Mouse (Mus musculus): Measurements from ENCODE around the gene Hsd3b2.
"Not testable (repeated sequence)": the region's sequence is repeated elsewhere in the genome, so short reads cannot be mapped to it uniquely, and the experiment has no call there.

Hsd3b2 gene

GRCm38 (mm10) chr3:98724376-98724775 is at the start of gene Hsd3b2:
Hsd3b2 (minus strand) TSS chr3:98724543.
- DNase-seq = peak; percentile 12

GRCm38 (mm10) chr3:98764155-98764554 is 39.8 kb upstream of the Hsd3b2 start:
- DNase-seq = no peak

DNA sequence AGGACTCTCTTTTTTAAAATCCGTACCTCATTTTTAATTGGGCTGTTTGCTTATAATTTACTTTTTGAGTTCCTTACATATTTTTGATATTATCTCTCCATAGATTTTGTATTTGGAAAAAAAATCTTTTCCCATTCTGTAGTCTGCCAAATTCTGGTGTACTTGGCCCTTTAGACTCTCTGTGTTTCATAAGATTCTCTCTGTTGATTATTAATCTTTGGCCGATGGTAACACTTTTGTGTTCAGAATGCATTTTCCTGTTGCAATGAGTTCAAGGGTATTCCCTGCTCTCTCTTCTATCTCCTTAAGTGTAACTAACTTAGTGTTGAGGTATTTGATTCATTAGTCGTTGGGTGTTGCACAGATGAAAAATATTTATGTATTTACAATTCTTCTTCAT is 32.5 kb upstream of the Hsd3b2 start:
- no peak for DNase-seq

GRCm38 (mm10) chr3:98752171-98752570 is 27.8 kb upstream of the Hsd3b2 start:
- no peak for DNase-seq

DNA sequence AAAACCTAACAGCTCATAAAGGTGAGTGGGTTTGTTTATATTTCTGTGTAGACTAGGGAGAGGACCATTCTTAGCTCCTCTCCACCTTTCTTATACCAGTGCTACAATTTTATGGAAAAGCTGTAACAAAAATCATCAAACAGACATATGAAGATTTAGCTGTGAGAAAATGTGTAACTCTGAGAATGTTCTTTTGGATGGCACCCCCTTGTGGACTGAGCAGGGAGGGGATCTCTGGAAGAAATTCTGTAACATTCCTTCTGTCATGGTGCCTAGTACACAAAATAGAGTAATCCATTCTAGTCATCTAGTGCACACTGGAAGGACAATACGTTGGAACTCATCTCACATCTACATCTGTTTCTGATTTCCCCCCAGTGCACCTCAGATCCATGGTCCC is 16.7 kb upstream of the Hsd3b2 start:
- DNase-seq = not testable (repeated sequence)

GRCm38 (mm10) chr3:98734340-98734739 is 10.0 kb upstream of the Hsd3b2 start:
- DNase-seq = no peak

GRCm38 (mm10) chr3:98733724-98734123 is 9.4 kb upstream of the Hsd3b2 start:
- no peak for DNase-seq

DNA sequence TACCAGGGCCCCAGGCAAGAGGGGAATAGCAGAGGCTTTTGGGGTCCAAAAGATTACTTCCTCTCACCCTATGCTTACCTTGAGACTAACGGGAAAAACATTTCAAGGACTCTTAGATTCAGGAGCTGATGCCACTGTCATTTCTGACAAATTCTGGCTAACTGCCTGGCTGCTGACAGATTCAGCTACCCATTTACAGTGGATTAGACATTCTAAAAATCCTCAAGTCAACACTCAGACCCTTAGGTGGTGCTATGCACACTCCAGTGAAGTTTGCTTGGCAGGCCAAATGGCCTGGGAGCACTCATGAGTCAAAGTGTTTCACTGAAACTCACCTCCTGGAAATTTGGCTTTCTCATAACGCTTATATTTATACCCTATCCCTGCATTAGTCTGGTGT is 1.9 kb upstream of the Hsd3b2 start:
- peak; percentile 10 for DNase-seq

DNA sequence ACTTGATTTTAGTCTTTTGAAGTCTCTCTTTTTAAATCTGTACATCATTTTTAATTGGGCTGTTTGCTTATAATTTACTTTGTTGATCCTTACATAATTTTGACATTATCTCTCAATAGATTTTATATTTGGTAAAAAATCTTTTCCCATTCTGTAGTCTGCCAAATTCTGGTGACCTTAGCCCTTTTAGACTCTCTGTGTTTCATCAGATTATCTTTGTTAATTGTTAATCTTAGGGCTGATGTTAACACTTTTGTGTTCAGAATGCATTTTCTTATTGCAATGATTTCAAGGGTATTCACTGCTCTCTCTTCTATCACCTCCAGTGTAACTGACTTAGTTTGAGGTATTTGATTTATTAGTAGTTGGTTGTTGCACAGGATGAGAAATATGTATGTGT is 3.6 kb downstream of the Hsd3b2 start:
- no peak for DNase-seq

GRCm38 (mm10) chr3:98682401-98682800 is 41.9 kb downstream of the Hsd3b2 start:
- no peak for DNase-seq

DNA sequence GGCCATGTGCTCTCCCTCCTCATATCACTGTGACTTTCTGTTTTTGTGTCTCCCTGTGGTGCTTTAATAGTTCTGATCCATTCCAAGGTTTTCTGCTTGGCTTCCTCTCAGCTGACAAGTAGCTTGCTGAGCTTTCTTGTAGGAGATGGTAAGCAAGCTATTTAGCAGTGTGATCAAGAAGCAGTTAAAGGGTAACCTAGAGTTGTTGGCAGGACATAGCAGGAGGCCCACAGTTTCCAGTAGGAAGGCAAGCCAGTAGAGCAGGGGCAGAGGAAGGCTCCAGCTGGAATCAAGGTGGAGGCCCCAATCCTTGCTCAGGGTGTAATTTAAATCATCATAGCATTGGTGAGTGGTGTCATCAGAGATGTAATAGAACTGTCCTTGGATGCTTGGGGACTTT is 43.6 kb downstream of the Hsd3b2 start:
- DNase-seq = peak; percentile 22

Measured in kidney, postnatal 10 days (tissue).